Mouse (Mus musculus) hindbrain, postnatal 0 days (tissue): ENCODE data around the gene Mfsd4b2. TPM values are rescaled to one million over a fixed set of nuclear protein-coding genes. Genes with fewer than 3 reads are reported as not detected.
A peak's percentile ranks its signal among the peaks of the same experiment; 100 is the strongest.

Source experiments
- ATAC-seq: fragments of 200-750 bp; cut with Nextera tagmentation; 2 replicates; pipeline ENCODE4 v1.8.0; 2017; ENCODE audit warnings: mild to moderate bottlenecking, moderate TSS enrichment, moderate library complexity
- DNase-seq: peaks from one replicate; pipeline ENCODE4 v3.0.0-alpha.2; 2015; ENCODE audit warnings: low spot score
- H3K27ac ChIP-seq: fragments of 300-500 bp; sonication (generic); 2 replicates; pipeline ENCODE4 v1.5.1; 2014; ENCODE audit warnings: mild to moderate bottlenecking
- H3K27me3 ChIP-seq: fragments of 300-500 bp; sonication (generic); 2 replicates; pipeline ENCODE4 v1.6.1; 2014; ENCODE audit warnings: low read length, mixed read lengths; ENCODE audit not compliant: insufficient read depth
- H3K36me3 ChIP-seq: fragments of 300-500 bp; sonication (generic); 2 replicates; pipeline ENCODE4 v1.6.1; 2014; ENCODE audit warnings: low read length, mixed read lengths; ENCODE audit not compliant: insufficient read depth
- H3K4me1 ChIP-seq: fragments of 300-500 bp; sonication (generic); 2 replicates; pipeline ENCODE4 v1.6.1; 2014; ENCODE audit warnings: antibody characterized with exemption, low read length, mixed read lengths; ENCODE audit not compliant: insufficient read depth
- H3K4me2 ChIP-seq: fragments of 300-500 bp; sonication (generic); 2 replicates; pipeline ENCODE4 v1.6.1; 2014; ENCODE audit warnings: low read depth, mild to moderate bottlenecking, low read length, moderate library complexity, mixed read lengths
- H3K4me3 ChIP-seq: fragments of 300-500 bp; sonication (generic); 2 replicates; pipeline ENCODE4 v1.5.1; 2014; ENCODE audit warnings: low read length
- H3K9ac ChIP-seq: fragments of 300-500 bp; sonication (generic); replicated peaks from 2 replicates; pipeline ENCODE4 v1.6.1; 2014; ENCODE audit warnings: mild to moderate bottlenecking, low read length, moderate library complexity, mixed read lengths
- H3K9me3 ChIP-seq: fragments of 300-500 bp; sonication (generic); 2 replicates; pipeline ENCODE4 v1.6.1; 2016; ENCODE audit warnings: low read length, mixed read lengths
- CTCF ChIP-seq: IDR thresholded peaks from 2 replicates; pipeline ENCODE4 v1.5.1; 2016; ENCODE audit warnings: antibody characterized with exemption, control low read depth, low read depth
- whole genome bisulfite sequencing: fragments of 180-500 bp; shearing (Covaris S2); extraction: QIAGEN DNeasy Blood & Tissue Kit; methylation state at CpG from one replicate; pipeline ENCODE4 v1.1.7; 2014; 5-methylcytosine and 5-hydroxymethylcytosine counted together
- polyA plus RNA-seq: library from polyadenylated mRNA; unstranded; fragments of >200 nt; fragmentation: Nextera tagmentation; extraction: Ambion mirVana; gene quantifications from 2 replicates; pipeline ENCODE4 v1.2.1, GENCODE M21; 2015
- total RNA-seq: library from RNA; depleted of rRNA; stranded (reverse); fragments of >200 nt; gene quantifications from 2 replicates; pipeline ENCODE4 v1.2.3, GENCODE M21; 2014; rRNA removed

Gene Mfsd4b2
- not detected in 2 replicates for total RNA-seq
- polyA plus RNA-seq = not detected in 2 replicates

GRCm38 (mm10) chr10:39926616-39927139 is at the start of gene Mfsd4b2:
Mfsd4b2 (minus strand) TSS chr10:39926923.
- Histone ChIP-seq H3K27ac (no peak within 1 kb of the TSS), H3K4me3 (peak within 1 kb of the TSS; percentile 37), H3K9ac (peak within 1 kb of the TSS; percentile 25; the same call in 1 of the 2 replicates), H3K36me3 (no peaks in the 10 kb centered on the region), H3K4me1 (no peaks in the 10 kb centered on the region), H3K27me3 (no peaks in the 10 kb centered on the region), H3K9me3 (no peaks in the 10 kb centered on the region), H3K4me2 (peak within 1 kb of the TSS; percentile 64)
- WGBS = 3% methylated on average over 38 of the region's 41 CpGs
- peak; percentile 35 for DNase-seq
- TF ChIP-seq CTCF = no peak
- ATAC-seq = peak; percentile 59; the same call in 1 of the 2 replicates

GRCm38 (mm10) chr10:39975771-39976170 is 49.0 kb upstream of the Mfsd4b2 start:
- Histone ChIP-seq H3K36me3 (no peaks in the 10 kb centered on the region), H3K27me3 (no peaks in the 10 kb centered on the region), H3K4me1 (no peaks in the 10 kb centered on the region), H3K27ac (no peak overlapping the region), H3K9me3 (peaks cover 5% of the 10 kb centered on the region; the same call in 1 of the 2 replicates), H3K4me2 (no peak overlapping the region), H3K9ac (no peak overlapping the region), H3K4me3 (no peak overlapping the region)
- no peak for ATAC-seq
- no peak for DNase-seq
- TF ChIP-seq CTCF = no peak
- WGBS = 42% methylated on average over 2 of the region's 2 CpGs

GRCm38 (mm10) chr10:39974982-39975381 is 48.3 kb upstream of the Mfsd4b2 start:
- Histone ChIP-seq H3K9me3 (peaks cover 5% of the 10 kb centered on the region; the same call in 1 of the 2 replicates), H3K4me2 (no peak overlapping the region), H3K9ac (no peak overlapping the region), H3K4me3 (no peak overlapping the region), H3K27me3 (no peaks in the 10 kb centered on the region), H3K4me1 (no peaks in the 10 kb centered on the region), H3K36me3 (no peaks in the 10 kb centered on the region), H3K27ac (no peak overlapping the region)
- DNase-seq = no peak
- ATAC-seq = no peak
- no peak for TF ChIP-seq CTCF
- 57% methylated on average over 11 of the region's 11 CpGs for WGBS

- no peak for TF ChIP-seq CTCF
- no peaks in the 10 kb centered on the region for H3K9me3 ChIP-seq
- ATAC-seq (no peak), DNase-seq (no peak)
- no peak overlapping the region for H3K27ac ChIP-seq
- H3K4me3 ChIP-seq = no peak overlapping the region
- WGBS = 89% methylated on average over 3 of the region's 3 CpGs
- H3K36me3 ChIP-seq = no peaks in the 10 kb centered on the region
- no peak overlapping the region for H3K4me2 ChIP-seq
- H3K27me3 ChIP-seq = no peaks in the 10 kb centered on the region
- H3K9ac ChIP-seq = no peak overlapping the region
- H3K4me1 ChIP-seq = no peaks in the 10 kb centered on the region
These were observed 40.8 kb upstream of the Mfsd4b2 start for GRCm38 (mm10) chr10:39967512-39967911.

GRCm38 (mm10) chr10:39961906-39962305 is 35.2 kb upstream of the Mfsd4b2 start:
- Histone ChIP-seq H3K9ac (no peak overlapping the region), H3K4me1 (no peaks in the 10 kb centered on the region), H3K36me3 (no peaks in the 10 kb centered on the region), H3K27ac (no peak overlapping the region), H3K9me3 (no peaks in the 10 kb centered on the region), H3K4me3 (no peak overlapping the region), H3K27me3 (no peaks in the 10 kb centered on the region), H3K4me2 (no peak overlapping the region)
- no peak for DNase-seq
- 65% methylated on average over 1 of the region's 1 CpGs for WGBS
- no peak for TF ChIP-seq CTCF
- ATAC-seq = no peak

- peak overlapping the region; percentile 42 for H3K4me3 ChIP-seq
- H3K27me3 ChIP-seq = no peaks in the 10 kb centered on the region
- TF ChIP-seq CTCF = no peak
- H3K9ac ChIP-seq = no peak overlapping the region
- no peaks in the 10 kb centered on the region for H3K36me3 ChIP-seq
- ATAC-seq = peak; percentile 61
- no peak for DNase-seq
- H3K9me3 ChIP-seq = no peaks in the 10 kb centered on the region
- H3K4me2 ChIP-seq = peak overlapping the region; percentile 76
- H3K27ac ChIP-seq = no peak overlapping the region
- WGBS = 44% methylated on average over 11 of the region's 11 CpGs
- no peaks in the 10 kb centered on the region for H3K4me1 ChIP-seq
These were observed 33.7 kb upstream of the Mfsd4b2 start for GRCm38 (mm10) chr10:39960441-39960822.

GRCm38 (mm10) chr10:39959761-39960440 is 33.2 kb upstream of the Mfsd4b2 start, which contains the start of gene Mfsd4b3:
Mfsd4b3 (minus strand) TSS chr10:39960153.
- peak; percentile 88 for TF ChIP-seq CTCF
- H3K36me3 ChIP-seq = no peaks in the 10 kb centered on the region
- peak; percentile 99 for ATAC-seq
- peak within 1 kb of the TSS; percentile 48 for H3K9ac ChIP-seq
- peak within 1 kb of the TSS; percentile 72; the same call in 1 of the 2 replicates for H3K27ac ChIP-seq
- no peaks in the 10 kb centered on the region for H3K27me3 ChIP-seq
- no peaks in the 10 kb centered on the region for H3K9me3 ChIP-seq
- peak within 1 kb of the TSS; percentile 76 for H3K4me2 ChIP-seq
- H3K4me1 ChIP-seq = no peaks in the 10 kb centered on the region
- peak; percentile 96 for DNase-seq
- WGBS = under 1% methylated on average over 38 of the region's 38 CpGs
- H3K4me3 ChIP-seq = peak within 1 kb of the TSS; percentile 42
